Mouse (Mus musculus) left cerebral cortex, adult 8-10 months (tissue): ENCODE measurements around the gene Mgl2. TPM values are rescaled to one million over a fixed set of nuclear protein-coding genes. Genes with fewer than 3 reads are reported as not detected.

Source experiments
- DNase-seq, 2 experiments: peaks; one replicate each; pipeline ENCODE4 v3.0.0; 2022; ENCODE audit warnings: low spot score in 2 of 2
- total RNA-seq, 4 experiments: library from RNA; stranded (reverse); gene quantifications; 2 replicates each; pipeline ENCODE4 v1.2.4; 2022

Gene Mgl2
- total RNA-seq, 4 experiments from 2014 or later = 0.57 to 1.1 (median 0.76) TPM

DNA sequence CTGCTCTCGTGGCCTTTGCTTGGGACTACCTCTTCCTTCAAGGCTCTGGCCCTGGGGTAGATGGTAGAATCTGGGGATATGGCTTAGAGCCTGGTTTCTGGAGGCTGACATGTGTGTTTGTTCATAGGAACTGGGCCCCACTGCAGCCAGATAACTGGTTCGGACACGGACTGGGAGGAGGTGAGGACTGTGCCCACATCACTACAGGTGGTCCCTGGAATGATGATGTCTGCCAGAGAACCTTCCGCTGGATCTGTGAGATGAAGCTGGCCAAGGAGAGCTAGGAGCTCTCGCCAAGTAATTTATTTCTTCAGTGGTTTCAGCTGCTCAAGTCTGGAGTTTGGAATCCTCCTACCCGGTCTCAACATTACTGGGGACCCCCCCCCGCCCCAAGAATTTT lies 40.2 kb downstream of the Mgl2 start:
- no peak for DNase-seq

- DNase-seq = no peak
Measured at GRCm38 (mm10) chr11:70171181-70171580, 41.1 kb downstream of the Mgl2 start.

- DNase-seq = no peak
Measured at GRCm38 (mm10) chr11:70171847-70172246, 41.7 kb downstream of the Mgl2 start.

DNA sequence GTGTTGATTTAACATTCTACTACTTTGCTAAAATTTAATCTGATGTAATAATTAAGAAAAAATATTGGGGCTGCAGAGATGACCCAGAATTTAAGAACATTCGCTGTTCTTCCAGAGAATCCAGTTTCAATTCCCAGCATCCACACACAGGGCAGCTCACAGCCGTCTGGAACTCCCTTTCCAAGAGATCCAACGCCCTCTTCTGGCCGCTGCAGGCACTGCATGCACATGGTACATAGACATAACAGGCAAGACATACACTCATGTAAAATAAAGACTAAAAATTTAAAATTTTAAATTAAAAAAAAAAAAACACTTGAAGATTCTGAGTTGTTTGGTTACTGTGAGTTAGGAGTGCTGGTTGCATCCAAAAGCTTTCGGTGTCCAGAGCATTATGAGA lies 42.2 kb downstream of the Mgl2 start:
- no peak for DNase-seq

GRCm38 (mm10) chr11:70174491-70174890 lies 44.4 kb downstream of the Mgl2 start:
- DNase-seq = no peak

GRCm38 (mm10) chr11:70177647-70178046 lies 47.5 kb downstream of the Mgl2 start:
- DNase-seq = no peak

DNA sequence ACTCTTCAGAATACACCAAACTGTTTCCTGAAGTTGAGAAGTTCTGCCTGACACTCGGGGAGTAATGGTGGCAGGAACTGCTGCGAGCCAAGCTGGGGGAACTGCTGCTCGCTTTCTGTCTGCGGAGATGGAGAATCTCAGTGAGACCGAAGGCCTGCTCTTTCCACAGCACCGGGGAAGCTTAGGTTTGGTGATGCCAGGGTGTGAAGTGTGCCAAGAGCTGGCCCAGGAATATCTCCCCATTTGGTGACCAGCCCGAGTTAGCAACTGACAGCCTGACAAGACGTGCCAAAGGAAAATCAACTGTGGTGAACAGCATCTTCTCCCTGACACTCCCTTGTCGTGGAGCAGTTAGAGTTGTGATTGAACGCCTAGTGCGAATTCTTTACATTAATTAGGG lies 48.2 kb downstream of the Mgl2 start:
- DNase-seq = no peak

- DNase-seq = no peak
Measured at GRCm38 (mm10) chr11:70178756-70179155, 48.6 kb downstream of the Mgl2 start.

- no peak for DNase-seq
Measured at GRCm38 (mm10) chr11:70179401-70179800, 49.3 kb downstream of the Mgl2 start.

DNA sequence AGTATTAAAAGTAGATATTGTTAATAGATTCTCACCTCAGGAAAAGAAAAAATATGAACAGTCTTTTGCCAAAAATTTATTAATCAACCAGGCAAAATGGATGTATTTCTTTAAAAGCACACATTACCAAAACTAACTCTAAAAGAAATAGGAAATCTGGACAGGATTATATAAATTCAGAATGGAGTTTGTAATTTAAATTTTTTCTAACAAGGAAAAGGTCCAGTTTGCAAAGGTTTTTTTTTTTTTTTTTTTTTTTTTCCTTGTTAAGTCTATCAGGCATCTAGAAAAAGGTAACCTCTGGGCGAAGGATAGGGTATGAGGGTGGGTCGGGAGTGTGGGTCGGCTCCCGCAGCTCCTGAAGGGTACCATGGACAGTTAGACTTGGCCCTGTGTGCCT lies 50.4 kb downstream of the Mgl2 start:
- DNase-seq = no peak

DNA sequence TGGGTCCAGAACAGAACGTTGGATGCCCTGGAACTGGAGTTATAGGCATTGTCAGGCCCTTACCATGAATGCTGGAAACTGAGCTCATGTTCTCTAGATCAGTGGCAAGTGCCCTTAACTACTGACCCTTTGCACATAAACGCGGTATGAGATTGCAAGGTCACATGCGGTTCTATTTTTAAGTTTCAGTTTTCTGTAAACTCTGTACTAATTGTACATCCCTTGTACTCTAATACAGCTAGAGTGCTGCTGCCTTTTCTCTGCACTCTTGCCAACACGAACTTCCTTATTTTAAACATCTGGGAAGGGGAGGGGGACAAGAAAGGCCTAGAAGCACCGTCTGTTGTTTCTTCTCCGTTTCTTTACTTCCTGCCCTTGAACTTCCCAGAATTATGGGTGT lies 55.0 kb downstream of the Mgl2 start:
- no peak for DNase-seq

Other genes with a start within 250 kb of the Mgl2 start
- 1 to 10 TPM; 1.0 to 2.0 (median 1.2) TPM for gene Kctd11, start 248.9 kb upstream of the Mgl2 start, total RNA-seq
- gene Acap1, start 234.8 kb upstream of the Mgl2 start, total RNA-seq = not detected
- gene 2810408A11Rik, start 229.3 kb upstream of the Mgl2 start, total RNA-seq = 1 to 10 TPM in 1 of 4 experiments, under 1 TPM in 3; 0.39 to 1.1 (median 0.56) TPM
- 100 to 1,000 TPM in 3 of 4 experiments, 10 to 100 TPM in 1; 97.6 to 122 (median 112) TPM for gene Neurl4, start 229.3 kb upstream of the Mgl2 start, total RNA-seq
- 10 to 100 TPM; 27.1 to 37.6 (median 32.4) TPM for gene Gps2, start 216.4 kb upstream of the Mgl2 start, total RNA-seq
- gene Eif5a, start 208.4 kb upstream of the Mgl2 start, total RNA-seq = 100 to 1,000 TPM; 413 to 430 (median 416) TPM
- gene Ybx2, start 194.5 kb upstream of the Mgl2 start, total RNA-seq = 1 to 10 TPM; 5.1 to 9.6 (median 6.1) TPM
- 1 to 10 TPM; 4.8 to 5.4 (median 5.1) TPM for gene Slc2a4, start 182.1 kb upstream of the Mgl2 start, total RNA-seq
- not detected for gene Cldn7, start 165.6 kb upstream of the Mgl2 start, total RNA-seq
- gene Ctdnep1, start 149.2 kb upstream of the Mgl2 start, total RNA-seq = 100 to 1,000 TPM; 108 to 126 (median 118) TPM
- gene Elp5, start 147.8 kb upstream of the Mgl2 start, total RNA-seq = 100 to 1,000 TPM in 1 of 4 experiments, 10 to 100 TPM in 3; 78.7 to 101 (median 87.1) TPM
- gene Gabarap, start 139.2 kb upstream of the Mgl2 start, total RNA-seq = 100 to 1,000 TPM; 218 to 247 (median 236) TPM
- 10 to 100 TPM; 49.6 to 59.9 (median 51.8) TPM for gene Phf23, start 134.6 kb upstream of the Mgl2 start, total RNA-seq
- 10 to 100 TPM; 28.0 to 36.9 (median 32.9) TPM for gene Dvl2, start 129.7 kb upstream of the Mgl2 start, total RNA-seq
- 10 to 100 TPM; 57.9 to 68.3 (median 61.2) TPM for gene Acadvl, start 114.9 kb upstream of the Mgl2 start, total RNA-seq
- 100 to 1,000 TPM; 721 to 849 (median 797) TPM for gene Dlg4, start 113.4 kb upstream of the Mgl2 start, total RNA-seq
- gene Asgr1, start 76.2 kb upstream of the Mgl2 start, total RNA-seq = 1 to 10 TPM in 2 of 4 experiments, under 1 TPM in 2; 0.77 to 2.4 (median 1.5) TPM
- not detected for gene Asgr2, start 37.7 kb upstream of the Mgl2 start, total RNA-seq
- 1 to 10 TPM in 3 of 4 experiments, under 1 TPM in 1; 0.96 to 3.3 (median 2.7) TPM for gene Clec10a, start 25.9 kb downstream of the Mgl2 start, total RNA-seq
- 10 to 100 TPM; 32.3 to 43.4 (median 36.5) TPM for gene Slc16a11, start 82.4 kb downstream of the Mgl2 start, total RNA-seq
- 10 to 100 TPM in 1 of 4 experiments, 1 to 10 TPM in 3; 7.6 to 10.4 (median 8.5) TPM for gene Slc16a13, start 90.7 kb downstream of the Mgl2 start, total RNA-seq
- 1 to 10 TPM; 1.0 to 2.2 (median 1.9) TPM for gene Bcl6b, start 99.5 kb downstream of the Mgl2 start, total RNA-seq
- 10 to 100 TPM; 41.0 to 46.9 (median 42.0) TPM for gene 0610010K14Rik, start 107.6 kb downstream of the Mgl2 start, total RNA-seq
- 1 to 10 TPM; 3.2 to 5.1 (median 3.8) TPM for gene Gm21988, start 109.5 kb downstream of the Mgl2 start, total RNA-seq
- 100 to 1,000 TPM; 197 to 255 (median 240) TPM for gene Rnasek, start 109.5 kb downstream of the Mgl2 start, total RNA-seq
- under 1 TPM; 0.23 to 0.82 (median 0.55) TPM for gene Alox12, start 125.0 kb downstream of the Mgl2 start, total RNA-seq
- gene Alox12e, start 192.3 kb downstream of the Mgl2 start, total RNA-seq = under 1 TPM; 0.21 to 0.39 (median 0.26) TPM
- gene Alox15, start 221.7 kb downstream of the Mgl2 start, total RNA-seq = under 1 TPM in 1 of 4 experiments, not detected in 3; 0.35 TPM